Mouse (Mus musculus): ENCODE measurements around the gene Wdhd1.

- TF ChIP-seq CTCF (IDR thresholded peaks at IDR 0.05; ENCODE audit: control insufficient read depth, insufficient read depth, insufficient replicate concordance, low read depth, low read length) = no peak
- TF ChIP-seq POLR2A (IDR thresholded peaks at IDR 0.05; ENCODE audit: control insufficient read depth, low read depth, low read length) = no peak
Observed at GRCm38 (mm10) chr14:47209669-47210164, 66.9 kb downstream of the Wdhd1 start.

Measured in testis, adult 2 months (tissue).